Mouse (Mus musculus): Measurements from ENCODE around the gene Olfr525. TPM values are rescaled to one million over a fixed set of nuclear protein-coding genes. Genes with fewer than 3 reads are reported as not detected.

The Olfr525 gene
- not detected in 2 replicates for total RNA-seq (2014; rRNA removed)
- not detected in 2 replicates for polyA plus RNA-seq (2015; fragmentation: Nextera tagmentation; extraction: Ambion mirVana)

DNA sequence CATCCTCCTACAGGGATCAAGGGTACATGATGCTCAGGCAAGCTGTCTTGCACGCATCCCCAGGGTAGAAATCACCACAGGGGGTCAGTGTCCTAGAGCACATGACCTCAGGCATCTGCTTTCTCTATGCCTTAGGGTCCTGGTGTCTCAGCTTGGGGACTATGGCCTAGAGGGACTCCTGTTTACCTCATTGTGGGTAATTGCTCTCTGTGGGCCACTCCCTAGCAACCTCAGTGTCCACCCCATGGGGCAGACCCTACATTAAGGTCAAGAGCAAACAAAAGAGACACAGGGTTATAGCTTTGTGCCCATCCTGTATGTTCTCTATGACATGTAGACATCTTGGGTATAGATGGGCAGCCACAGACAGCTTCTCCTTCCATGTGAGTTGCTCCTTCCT is at the start of gene Olfr525:
TSS of gene Olfr525 (plus strand) at position 301 of the 400 bp plus-strand sequence.
- no peaks in the 10 kb centered on the region for H3K9me3 ChIP-seq (ENCODE audit: low read length)
- no peak for DNase-seq (ENCODE audit: low spot score)
- ATAC-seq (ENCODE audit: low FRiP score) = no peak
- H3K4me2 ChIP-seq (ENCODE audit: low read depth, low read length, poor library complexity, severe bottlenecking) = no peak within 1 kb of the TSS
- H3K36me3 ChIP-seq (ENCODE audit: insufficient read depth, low read length) = no peaks in the 10 kb centered on the region
- no peak within 1 kb of the TSS for H3K4me3 ChIP-seq (ENCODE audit: low read depth, low read length)
- 39% methylated on average over 1 of the region's 1 CpGs for WGBS
- H3K27ac ChIP-seq (ENCODE audit: low read depth, low read length) = no peak within 1 kb of the TSS
- H3K27me3 ChIP-seq (ENCODE audit: insufficient read depth, low read length) = no peaks in the 10 kb centered on the region
- no peak for TF ChIP-seq CTCF (IDR thresholded peaks at IDR 0.05)
- no peak within 1 kb of the TSS for H3K9ac ChIP-seq (replicated peaks; ENCODE audit: low read length, poor library complexity, severe bottlenecking)
- no peaks in the 10 kb centered on the region for H3K4me1 ChIP-seq (ENCODE audit: insufficient read depth, low read length)

DNA sequence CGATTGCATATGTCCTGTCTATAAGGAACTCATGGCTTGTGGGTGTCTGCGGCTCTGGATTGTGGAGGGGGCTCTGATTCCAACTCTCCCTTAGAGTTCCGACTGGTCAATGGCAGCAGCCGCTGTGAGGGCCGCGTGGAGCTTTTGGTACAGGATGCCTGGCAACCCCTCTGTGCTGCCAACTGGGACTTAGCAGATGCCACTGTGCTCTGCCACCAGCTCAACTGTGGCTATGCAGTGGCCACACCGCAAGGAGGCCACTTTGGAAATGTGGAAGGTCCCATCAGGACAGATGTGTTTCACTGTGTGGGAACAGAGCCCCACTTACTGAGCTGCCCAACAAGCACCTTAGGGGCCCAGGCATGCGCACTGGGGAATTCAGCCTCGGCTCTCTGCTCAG is 24.9 kb upstream of the Olfr525 start:
- no peak for TF ChIP-seq CTCF (IDR thresholded peaks at IDR 0.05)
- 94% methylated on average over 9 of the region's 9 CpGs for whole genome bisulfite sequencing

DNA sequence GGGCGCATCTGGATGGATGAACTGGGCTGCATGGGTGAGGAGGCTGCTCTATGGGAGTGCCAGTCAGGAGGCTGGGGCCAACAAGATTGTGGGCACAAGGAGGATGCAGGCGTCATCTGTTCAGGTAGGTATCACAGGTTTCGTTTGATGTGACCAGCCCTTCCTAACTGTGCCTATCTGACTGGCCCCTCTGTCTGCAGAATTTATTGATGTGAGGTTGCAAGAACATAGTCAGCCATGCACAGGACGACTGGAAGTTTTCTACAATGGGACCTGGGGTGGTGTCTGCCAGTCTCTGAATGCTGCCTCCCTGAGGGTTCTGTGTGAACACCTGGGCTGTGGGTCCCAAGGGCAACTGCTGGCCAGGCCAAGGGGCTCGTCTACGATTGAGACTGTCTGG is 23.8 kb upstream of the Olfr525 start:
- DNase-seq (ENCODE audit: low spot score) (no peak), ATAC-seq (ENCODE audit: low FRiP score) (no peak)
- TF ChIP-seq CTCF (IDR thresholded peaks at IDR 0.05) = no peak

More for the DNA sequence above, 24.9 kb upstream of the Olfr525 start:
- Histone ChIP-seq H3K4me3 (ENCODE audit: low read depth, low read length) (no peak overlapping the region), H3K9me3 (ENCODE audit: low read length) (no peaks in the 10 kb centered on the region), H3K9ac (replicated peaks; ENCODE audit: low read length, poor library complexity, severe bottlenecking) (no peak overlapping the region), H3K27ac (ENCODE audit: low read depth, low read length) (no peak overlapping the region), H3K4me2 (ENCODE audit: low read depth, low read length, poor library complexity, severe bottlenecking) (no peak overlapping the region), H3K36me3 (ENCODE audit: insufficient read depth, low read length) (no peaks in the 10 kb centered on the region), H3K27me3 (ENCODE audit: insufficient read depth, low read length) (no peaks in the 10 kb centered on the region), H3K4me1 (ENCODE audit: insufficient read depth, low read length) (no peaks in the 10 kb centered on the region)
- no peak for DNase-seq (ENCODE audit: low spot score)
- no peak for ATAC-seq (ENCODE audit: low FRiP score)

DNA sequence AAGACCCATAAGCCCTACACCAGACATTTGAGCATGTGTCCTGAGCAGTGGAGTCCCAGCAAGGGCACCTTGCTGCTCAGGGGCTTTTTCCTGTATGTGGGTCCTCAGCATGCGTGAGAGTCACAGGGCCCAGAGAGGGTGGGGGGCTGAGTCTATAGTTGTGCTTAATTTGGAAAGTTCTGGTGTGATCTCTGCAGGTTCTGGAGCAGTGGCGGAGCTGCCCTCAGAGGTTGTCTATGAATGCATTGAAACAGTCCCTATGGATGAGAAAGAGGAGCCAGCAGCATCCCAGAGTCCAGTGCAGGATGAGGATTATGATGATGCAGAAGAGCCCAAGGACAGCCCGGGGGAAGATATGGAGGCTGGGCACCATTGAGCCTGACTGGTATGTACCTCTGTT is 21.2 kb upstream of the Olfr525 start:
- H3K36me3 ChIP-seq (ENCODE audit: insufficient read depth, low read length) = no peaks in the 10 kb centered on the region
- H3K9me3 ChIP-seq (ENCODE audit: low read length) = no peaks in the 10 kb centered on the region
- TF ChIP-seq CTCF (IDR thresholded peaks at IDR 0.05) = no peak
- H3K9ac ChIP-seq (replicated peaks; ENCODE audit: low read length, poor library complexity, severe bottlenecking) = no peak overlapping the region
- DNase-seq (ENCODE audit: low spot score) = no peak
- H3K4me1 ChIP-seq (ENCODE audit: insufficient read depth, low read length) = no peaks in the 10 kb centered on the region
- H3K4me3 ChIP-seq (ENCODE audit: low read depth, low read length) = no peak overlapping the region
- ATAC-seq (ENCODE audit: low FRiP score) = no peak
- no peak overlapping the region for H3K4me2 ChIP-seq (ENCODE audit: low read depth, low read length, poor library complexity, severe bottlenecking)
- no peak overlapping the region for H3K27ac ChIP-seq (ENCODE audit: low read depth, low read length)
- no peaks in the 10 kb centered on the region for H3K27me3 ChIP-seq (ENCODE audit: insufficient read depth, low read length)
- 92% methylated on average over 3 of the region's 3 CpGs for WGBS

More for the DNA sequence above, 23.8 kb upstream of the Olfr525 start:
- Histone ChIP-seq H3K27me3 (ENCODE audit: insufficient read depth, low read length) (no peaks in the 10 kb centered on the region), H3K27ac (ENCODE audit: low read depth, low read length) (no peak overlapping the region), H3K9ac (replicated peaks; ENCODE audit: low read length, poor library complexity, severe bottlenecking) (no peak overlapping the region), H3K4me3 (ENCODE audit: low read depth, low read length) (no peak overlapping the region), H3K36me3 (ENCODE audit: insufficient read depth, low read length) (no peaks in the 10 kb centered on the region), H3K9me3 (ENCODE audit: low read length) (no peaks in the 10 kb centered on the region), H3K4me1 (ENCODE audit: insufficient read depth, low read length) (no peaks in the 10 kb centered on the region), H3K4me2 (ENCODE audit: low read depth, low read length, poor library complexity, severe bottlenecking) (no peak overlapping the region)
- 79% methylated on average over 6 of the region's 6 CpGs for WGBS

DNA sequence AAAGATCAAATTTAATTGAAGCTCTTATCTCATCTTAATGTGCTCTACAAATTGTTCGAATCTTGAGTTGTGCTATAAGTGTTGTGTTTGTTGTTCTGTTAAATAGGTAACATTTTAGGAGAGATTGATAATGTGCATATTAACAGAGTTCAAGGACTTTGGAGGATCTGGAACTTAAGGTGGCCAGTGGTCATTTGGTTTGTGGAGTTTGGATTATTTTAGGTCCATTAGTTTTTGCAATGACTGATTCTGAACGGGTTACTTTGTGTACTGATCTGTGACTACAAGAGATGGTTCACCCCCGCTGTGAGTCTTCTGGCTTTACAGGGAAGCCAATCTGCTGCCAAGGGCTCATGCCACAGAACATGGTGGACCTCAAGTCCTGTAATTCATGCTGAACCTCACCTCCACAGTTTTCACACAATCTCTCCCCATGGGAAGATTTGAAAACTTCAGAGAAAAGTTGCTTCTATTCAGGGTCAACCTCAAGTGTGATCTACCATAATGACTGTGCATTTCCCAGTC is 735 bp upstream of the Olfr525 start:
- no peak for DNase-seq (ENCODE audit: low spot score)
- Histone ChIP-seq H3K36me3 (ENCODE audit: insufficient read depth, low read length) (no peaks in the 10 kb centered on the region), H3K4me1 (ENCODE audit: insufficient read depth, low read length) (no peaks in the 10 kb centered on the region), H3K4me3 (ENCODE audit: low read depth, low read length) (no peak overlapping the region), H3K27me3 (ENCODE audit: insufficient read depth, low read length) (no peaks in the 10 kb centered on the region), H3K27ac (ENCODE audit: low read depth, low read length) (no peak overlapping the region), H3K9me3 (ENCODE audit: low read length) (no peaks in the 10 kb centered on the region), H3K4me2 (ENCODE audit: low read depth, low read length, poor library complexity, severe bottlenecking) (no peak overlapping the region), H3K9ac (replicated peaks; ENCODE audit: low read length, poor library complexity, severe bottlenecking) (no peak overlapping the region)
- no peak for TF ChIP-seq CTCF (IDR thresholded peaks at IDR 0.05)
- no peak for ATAC-seq (ENCODE audit: low FRiP score)
- WGBS = 85% methylated on average over 3 of the region's 3 CpGs

DNA sequence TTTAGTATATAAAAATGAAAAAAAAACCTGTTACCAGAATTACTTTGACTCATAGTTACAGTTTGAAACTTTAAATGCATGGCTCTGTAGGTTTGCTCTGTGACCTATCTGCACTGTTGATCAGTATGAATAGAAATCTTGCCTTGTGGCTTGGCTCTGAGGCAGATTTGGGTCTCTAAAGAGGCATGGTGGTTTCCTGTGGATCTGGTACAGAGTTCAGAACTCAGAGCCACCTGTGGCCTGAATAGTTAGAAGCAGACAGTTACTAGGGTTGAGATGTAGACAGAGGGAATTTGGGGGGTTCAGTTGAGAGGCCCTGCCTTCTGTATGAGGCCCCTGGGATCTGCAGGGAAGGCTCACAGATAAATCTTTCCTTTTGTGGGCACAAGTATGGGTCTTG is 477 bp downstream of the Olfr525 start:
- Histone ChIP-seq H3K36me3 (ENCODE audit: insufficient read depth, low read length) (no peaks in the 10 kb centered on the region), H3K27me3 (ENCODE audit: insufficient read depth, low read length) (no peaks in the 10 kb centered on the region), H3K27ac (ENCODE audit: low read depth, low read length) (no peak overlapping the region), H3K9ac (replicated peaks; ENCODE audit: low read length, poor library complexity, severe bottlenecking) (no peak overlapping the region), H3K4me2 (ENCODE audit: low read depth, low read length, poor library complexity, severe bottlenecking) (no peak overlapping the region), H3K9me3 (ENCODE audit: low read length) (no peaks in the 10 kb centered on the region), H3K4me1 (ENCODE audit: insufficient read depth, low read length) (no peaks in the 10 kb centered on the region), H3K4me3 (ENCODE audit: low read depth, low read length) (no peak overlapping the region)
- TF ChIP-seq CTCF (IDR thresholded peaks at IDR 0.05) = no peak
- DNase-seq (ENCODE audit: low spot score) (no peak), ATAC-seq (ENCODE audit: low FRiP score) (no peak)
